Mouse (Mus musculus) adrenal gland, postnatal 14 days (tissue): ENCODE measurements at regions not wholly inside any gene's neighbourhood (a gene's known extent, or its start where the extent isn't known, plus 50 kb on each side); places are given as distances from the start of the nearest gene placed in this dataset.
A peak's percentile ranks its signal among the peaks of the same experiment; 100 is the strongest.

Experiments used
- DNase-seq: peaks from one replicate; pipeline ENCODE4 v3.0.0; 2021; ENCODE audit warnings: mixed read lengths

- no peak for DNase-seq
Measured at GRCm38 (mm10) chr11:64369516-64369915, 65.6 kb upstream of the Hs3st3a1 start.

GRCm38 (mm10) chr11:64335456-64335855, 99.7 kb upstream of the Hs3st3a1 start:
- DNase-seq = no peak

- no peak for DNase-seq
Measured at GRCm38 (mm10) chr11:64332406-64332805, 102.7 kb upstream of the Hs3st3a1 start.

GRCm38 (mm10) chr11:64331811-64332210, 103.3 kb upstream of the Hs3st3a1 start:
- no peak for DNase-seq

- DNase-seq = no peak
Measured at GRCm38 (mm10) chr11:64329129-64329528, 106.0 kb upstream of the Hs3st3a1 start.

- DNase-seq = no peak
Measured at GRCm38 (mm10) chr11:64327771-64328170, 107.4 kb upstream of the Hs3st3a1 start.

- no peak for DNase-seq
Measured at GRCm38 (mm10) chr11:64326646-64327045, 108.5 kb upstream of the Hs3st3a1 start.

GRCm38 (mm10) chr11:64321900-64322425, 113.2 kb upstream of the Hs3st3a1 start:
- DNase-seq = no peak

- no peak for DNase-seq
Measured at GRCm38 (mm10) chr11:64317458-64317857, 117.7 kb upstream of the Hs3st3a1 start.

- DNase-seq = no peak
Measured at GRCm38 (mm10) chr11:64314997-64315396, 120.1 kb upstream of the Hs3st3a1 start.

GRCm38 (mm10) chr11:64313241-64313640, 121.9 kb upstream of the Hs3st3a1 start:
- no peak for DNase-seq

- peak; percentile 14 for DNase-seq
Measured at GRCm38 (mm10) chr11:64309881-64310280, 125.3 kb upstream of the Hs3st3a1 start.

- no peak for DNase-seq
Measured at GRCm38 (mm10) chr11:64297825-64298224, 137.3 kb upstream of the Hs3st3a1 start.

GRCm38 (mm10) chr11:64288236-64288635, 146.9 kb upstream of the Hs3st3a1 start:
- no peak for DNase-seq

- DNase-seq = no peak
Measured at GRCm38 (mm10) chr11:64287499-64287898, 147.6 kb upstream of the Hs3st3a1 start.

- DNase-seq = no peak
Measured at GRCm38 (mm10) chr11:64281781-64282180, 153.4 kb upstream of the Hs3st3a1 start.

GRCm38 (mm10) chr11:64278259-64279003, 156.7 kb upstream of the Hs3st3a1 start:
- DNase-seq = no peak

GRCm38 (mm10) chr11:64273726-64274125, 161.4 kb upstream of the Hs3st3a1 start:
- no peak for DNase-seq

- no peak for DNase-seq
Measured at GRCm38 (mm10) chr11:64273214-64273613, 161.9 kb upstream of the Hs3st3a1 start.

GRCm38 (mm10) chr11:64268121-64268520, 167.0 kb upstream of the Hs3st3a1 start:
- no peak for DNase-seq

GRCm38 (mm10) chr11:64267547-64267946, 167.6 kb upstream of the Hs3st3a1 start:
- DNase-seq = no peak

GRCm38 (mm10) chr11:64253517-64254385, 174.5 kb upstream of the Cox10 start:
- peak; percentile 6 for DNase-seq

GRCm38 (mm10) chr11:64236873-64237272, 157.6 kb upstream of the Cox10 start:
- DNase-seq = no peak
